Mouse (Mus musculus): ENCODE measurements around the gene Gm10322.

Gm10322 gene

DNA sequence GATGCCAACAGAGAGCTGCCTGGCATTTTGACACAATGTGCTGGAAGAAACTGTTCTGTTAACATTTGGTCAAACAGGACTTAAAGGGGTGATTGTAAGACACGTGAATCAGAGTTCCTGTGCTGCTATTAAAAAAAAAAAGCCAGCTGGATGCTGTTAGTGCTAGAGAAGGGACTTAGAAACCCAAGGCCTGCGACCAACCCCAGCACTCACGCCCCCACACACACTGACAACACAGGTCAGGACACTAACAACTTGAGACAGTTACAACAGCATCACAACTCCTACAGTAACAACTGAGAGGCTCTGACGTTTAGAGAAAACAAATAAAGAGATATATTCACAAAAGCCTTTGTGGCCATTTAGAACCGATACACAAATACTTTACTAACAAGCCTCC lies 39.6 kb upstream of the Gm10322 start:
- no peak for TF ChIP-seq CTCF (conservative IDR thresholded peaks at IDR 0.05; ENCODE audit: low read length)
- TF ChIP-seq NANOG (IDR thresholded peaks at IDR 0.05; ENCODE audit: borderline replicate concordance, low read length): no peak
- Histone ChIP-seq H3K4me1 (replicated peaks; ENCODE audit: low read depth, low read length) (peaks cover 64% of the 10 kb centered on the region), H3K4me3 (replicated peaks; ENCODE audit: low read length) (no peak overlapping the region), H3K9me3 (ENCODE audit: low read length) (no peaks in the 10 kb centered on the region), H3K36me3 (ENCODE audit: insufficient read depth, low read length) (no peaks in the 10 kb centered on the region), H3K27me3 (ENCODE audit: insufficient read depth, low read length) (no peaks in the 10 kb centered on the region)

DNA sequence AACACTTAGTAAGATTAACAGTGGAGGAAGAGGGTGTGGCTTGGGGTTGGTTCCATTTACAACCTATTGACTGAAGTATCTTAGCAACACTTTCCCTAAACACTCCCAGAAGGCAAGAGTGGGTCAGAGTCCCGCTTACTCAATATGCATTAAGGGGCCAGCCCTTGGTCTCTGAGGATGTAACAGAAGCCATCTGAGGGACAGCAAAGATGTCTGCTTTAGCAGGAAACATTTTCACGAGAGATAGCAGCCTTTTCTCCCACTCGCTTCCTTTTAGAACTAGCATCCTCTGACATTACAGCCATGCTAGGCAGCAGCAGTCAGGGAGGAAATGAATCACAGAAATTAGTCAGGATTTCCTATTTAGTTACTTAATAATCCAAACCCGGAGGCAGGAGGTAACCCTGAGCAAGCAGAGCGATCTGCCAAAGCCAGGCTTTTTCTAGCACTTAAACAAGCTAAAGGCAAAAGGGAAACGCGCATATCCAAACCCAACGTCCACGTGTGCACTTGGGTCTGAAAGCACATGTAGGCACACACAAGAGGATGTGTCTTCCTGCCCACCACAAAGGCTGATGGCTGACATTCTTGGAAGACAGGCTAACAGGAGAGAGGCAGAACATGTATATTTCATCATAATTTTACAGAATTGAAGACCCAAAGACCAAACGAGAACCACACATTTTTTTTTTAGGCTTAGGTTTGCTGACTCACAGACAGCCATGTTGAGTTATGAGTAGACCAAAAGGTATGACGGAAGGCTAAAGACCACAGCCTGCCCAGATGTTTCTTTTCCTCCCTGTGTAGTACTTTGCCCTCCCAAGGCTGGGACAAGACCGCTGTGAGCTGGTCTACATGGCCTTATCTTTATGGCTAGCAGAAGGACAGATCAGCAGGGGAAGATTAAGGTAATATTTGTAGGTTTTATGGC lies 37.7 kb upstream of the Gm10322 start:
- no peaks in the 10 kb centered on the region for H3K9me3 ChIP-seq (ENCODE audit: low read length)
- no peaks in the 10 kb centered on the region for H3K36me3 ChIP-seq (ENCODE audit: insufficient read depth, low read length)
- no peaks in the 10 kb centered on the region for H3K27me3 ChIP-seq (ENCODE audit: insufficient read depth, low read length)
- peaks cover 60% of the 10 kb centered on the region for H3K4me1 ChIP-seq (replicated peaks; ENCODE audit: low read depth, low read length)
- peak overlapping the region; percentile 14; the same call in 1 of the 2 replicates for H3K4me3 ChIP-seq (replicated peaks; ENCODE audit: low read length)
- TF ChIP-seq POU5F1 (IDR thresholded peaks at IDR 0.05; ENCODE audit: borderline replicate concordance, low read length): no peak
- no peak for TF ChIP-seq CTCF (conservative IDR thresholded peaks at IDR 0.05; ENCODE audit: low read length)
- no peak for TF ChIP-seq NANOG (IDR thresholded peaks at IDR 0.05; ENCODE audit: borderline replicate concordance, low read length)

DNA sequence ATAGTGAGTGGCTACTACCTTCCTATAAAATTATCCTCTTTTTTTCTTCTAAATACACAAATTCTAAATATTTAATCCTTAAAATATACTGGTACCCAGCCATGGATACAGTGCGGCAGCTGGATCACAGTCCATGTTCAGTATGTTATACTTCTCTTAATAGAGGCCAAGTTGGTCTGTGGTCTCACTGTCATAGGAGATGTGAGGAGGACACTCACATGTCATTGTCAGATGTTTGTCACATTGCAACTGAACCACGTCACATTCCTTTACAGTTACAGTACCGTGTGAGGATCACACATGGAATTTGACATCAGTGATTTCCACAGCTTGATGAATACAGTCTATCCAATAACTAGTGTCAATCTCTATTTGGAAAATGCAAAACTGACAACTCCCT lies 36.2 kb upstream of the Gm10322 start:
- no peaks in the 10 kb centered on the region for H3K9me3 ChIP-seq (ENCODE audit: low read length)
- H3K4me3 ChIP-seq (replicated peaks; ENCODE audit: low read length): no peak overlapping the region
- TF ChIP-seq CTCF (conservative IDR thresholded peaks at IDR 0.05; ENCODE audit: low read length): no peak
- TF ChIP-seq POU5F1 (IDR thresholded peaks at IDR 0.05; ENCODE audit: borderline replicate concordance, low read length): no peak
- no peak for TF ChIP-seq NANOG (IDR thresholded peaks at IDR 0.05; ENCODE audit: borderline replicate concordance, low read length)
- H3K4me1 ChIP-seq (replicated peaks; ENCODE audit: low read depth, low read length): peaks cover 58% of the 10 kb centered on the region
- no peaks in the 10 kb centered on the region for H3K27me3 ChIP-seq (ENCODE audit: insufficient read depth, low read length)
- H3K36me3 ChIP-seq (ENCODE audit: insufficient read depth, low read length): no peaks in the 10 kb centered on the region

DNA sequence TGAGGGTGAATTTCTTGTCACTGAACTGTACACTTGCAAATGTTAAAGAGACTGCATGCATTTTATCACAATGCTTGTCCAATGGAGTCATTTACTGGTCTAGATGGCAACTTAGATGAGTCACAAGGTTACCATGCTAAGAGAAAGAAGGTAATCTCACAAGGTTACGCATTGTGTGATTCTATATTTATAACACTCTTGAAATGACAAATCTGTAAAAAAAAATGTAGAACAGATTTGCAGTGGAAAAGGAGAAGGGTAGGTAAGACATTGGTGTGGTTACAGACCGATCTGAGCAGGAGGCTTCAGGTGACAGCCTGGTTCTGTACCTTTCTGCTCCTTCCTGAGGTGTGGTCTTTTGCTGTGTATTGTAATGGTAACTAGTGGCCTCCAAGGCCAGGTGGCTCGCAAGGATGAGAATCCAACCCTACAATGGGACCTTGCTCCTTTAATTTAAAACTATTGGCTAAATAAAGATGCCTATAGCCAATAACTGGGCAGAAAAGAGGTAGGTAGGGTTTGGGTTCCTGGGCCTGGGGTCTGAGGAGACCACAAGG lies 35.2 kb upstream of the Gm10322 start:
- Histone ChIP-seq H3K4me1 (replicated peaks; ENCODE audit: low read depth, low read length) (peaks cover 63% of the 10 kb centered on the region), H3K36me3 (ENCODE audit: insufficient read depth, low read length) (no peaks in the 10 kb centered on the region), H3K4me3 (replicated peaks; ENCODE audit: low read length) (peak overlapping the region; percentile 37), H3K9me3 (ENCODE audit: low read length) (no peaks in the 10 kb centered on the region), H3K27me3 (ENCODE audit: insufficient read depth, low read length) (no peaks in the 10 kb centered on the region)
- TF ChIP-seq NANOG (IDR thresholded peaks at IDR 0.05; ENCODE audit: borderline replicate concordance, low read length) (no peak), POU5F1 (IDR thresholded peaks at IDR 0.05; ENCODE audit: borderline replicate concordance, low read length) (no peak), CTCF (conservative IDR thresholded peaks at IDR 0.05; ENCODE audit: low read length) (no peak)

DNA sequence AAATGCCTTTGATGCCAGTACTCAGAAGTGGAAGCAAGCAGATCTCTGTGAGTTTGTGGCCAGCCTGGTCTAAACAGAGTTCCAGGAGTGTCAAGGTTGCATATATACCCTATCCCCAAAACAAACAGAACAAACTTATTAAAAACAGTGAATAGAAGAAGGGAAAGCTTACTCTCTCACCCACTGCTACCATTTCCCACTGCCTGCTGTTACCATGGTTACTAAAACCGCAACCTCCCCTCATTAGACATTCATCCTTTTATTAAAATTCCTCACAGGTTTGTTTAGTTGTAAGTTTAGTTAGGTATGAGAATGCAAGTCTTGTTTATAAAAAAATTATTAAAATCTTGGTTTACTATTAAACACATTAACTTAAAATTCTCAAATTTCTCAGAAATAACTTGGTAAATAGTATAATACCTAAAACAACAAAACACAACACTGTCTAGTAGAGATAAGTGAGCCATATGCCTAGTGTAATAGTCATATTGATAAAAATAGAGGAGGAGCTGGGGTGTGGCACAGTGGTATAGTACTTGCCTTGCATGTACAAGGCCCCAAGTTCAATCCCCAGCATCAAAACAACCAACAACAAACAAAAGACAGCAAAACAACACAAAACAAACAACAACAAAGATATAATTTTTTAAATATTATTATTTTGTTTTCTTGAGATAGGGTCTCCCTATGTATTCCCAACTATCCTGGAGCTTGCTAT lies 33.9 kb upstream of the Gm10322 start:
- Histone ChIP-seq H3K4me3 (replicated peaks; ENCODE audit: low read length) (no peak overlapping the region), H3K9me3 (ENCODE audit: low read length) (no peaks in the 10 kb centered on the region), H3K27me3 (ENCODE audit: insufficient read depth, low read length) (no peaks in the 10 kb centered on the region), H3K4me1 (replicated peaks; ENCODE audit: low read depth, low read length) (peaks cover 60% of the 10 kb centered on the region), H3K36me3 (ENCODE audit: insufficient read depth, low read length) (no peaks in the 10 kb centered on the region)
- TF ChIP-seq NANOG (IDR thresholded peaks at IDR 0.05; ENCODE audit: borderline replicate concordance, low read length): no peak
- TF ChIP-seq CTCF (conservative IDR thresholded peaks at IDR 0.05; ENCODE audit: low read length): no peak
- TF ChIP-seq POU5F1 (IDR thresholded peaks at IDR 0.05; ENCODE audit: borderline replicate concordance, low read length): no peak

DNA sequence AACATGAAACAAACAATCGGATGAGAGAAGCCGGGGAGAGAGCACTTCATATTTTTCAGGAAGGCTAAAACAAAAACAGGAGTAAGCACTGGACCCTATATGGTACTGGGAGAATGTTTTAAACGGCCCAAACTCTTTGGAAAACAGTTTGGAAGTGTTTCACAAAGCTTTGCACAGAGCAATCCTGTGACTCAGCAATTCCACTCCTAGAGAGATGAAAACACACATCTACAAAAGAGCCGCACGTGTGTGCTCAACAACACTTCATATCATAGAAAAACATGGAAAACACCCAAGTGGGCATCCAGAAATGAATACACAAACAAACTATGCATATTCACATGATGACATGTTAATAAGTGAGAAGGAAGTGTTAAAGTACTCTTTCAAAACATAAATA lies 30.2 kb upstream of the Gm10322 start:
- no peaks in the 10 kb centered on the region for H3K27me3 ChIP-seq (ENCODE audit: insufficient read depth, low read length)
- peaks cover 41% of the 10 kb centered on the region for H3K4me1 ChIP-seq (replicated peaks; ENCODE audit: low read depth, low read length)
- H3K4me3 ChIP-seq (replicated peaks; ENCODE audit: low read length): no peak overlapping the region

DNA sequence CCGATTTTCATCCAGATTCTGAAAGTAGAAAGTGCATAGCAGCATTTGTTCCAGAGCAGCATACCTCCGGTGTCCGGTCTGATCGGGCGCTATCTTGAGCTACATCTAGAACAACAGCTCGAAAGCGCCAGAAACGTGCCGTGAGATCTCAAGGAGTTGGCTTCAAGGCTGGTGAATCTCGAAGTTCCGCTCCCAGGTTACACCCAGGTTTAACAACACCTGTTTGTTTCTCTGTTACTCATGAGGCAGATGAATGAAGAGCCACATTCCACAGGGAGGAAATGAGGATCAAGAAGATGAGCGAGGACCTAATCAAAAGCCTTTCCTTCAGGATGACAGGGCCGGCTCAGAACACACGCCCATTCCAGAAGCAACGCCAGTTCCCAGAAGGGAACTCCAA lies 29.0 kb upstream of the Gm10322 start:
- TF ChIP-seq CTCF (conservative IDR thresholded peaks at IDR 0.05; ENCODE audit: low read length): no peak
- TF ChIP-seq POU5F1 (IDR thresholded peaks at IDR 0.05; ENCODE audit: borderline replicate concordance, low read length): no peak
- no peak for TF ChIP-seq NANOG (IDR thresholded peaks at IDR 0.05; ENCODE audit: borderline replicate concordance, low read length)
- Histone ChIP-seq H3K4me3 (replicated peaks; ENCODE audit: low read length) (no peak overlapping the region), H3K9me3 (ENCODE audit: low read length) (no peaks in the 10 kb centered on the region), H3K4me1 (replicated peaks; ENCODE audit: low read depth, low read length) (peaks cover 29% of the 10 kb centered on the region), H3K27me3 (ENCODE audit: insufficient read depth, low read length) (no peaks in the 10 kb centered on the region), H3K36me3 (ENCODE audit: insufficient read depth, low read length) (no peaks in the 10 kb centered on the region)

More for the DNA sequence above, 30.2 kb upstream of the Gm10322 start:
- TF ChIP-seq NANOG (IDR thresholded peaks at IDR 0.05; ENCODE audit: borderline replicate concordance, low read length): no peak
- TF ChIP-seq CTCF (conservative IDR thresholded peaks at IDR 0.05; ENCODE audit: low read length): no peak
- TF ChIP-seq POU5F1 (IDR thresholded peaks at IDR 0.05; ENCODE audit: borderline replicate concordance, low read length): no peak
- Histone ChIP-seq H3K9me3 (ENCODE audit: low read length) (no peaks in the 10 kb centered on the region), H3K36me3 (ENCODE audit: insufficient read depth, low read length) (no peaks in the 10 kb centered on the region)

DNA sequence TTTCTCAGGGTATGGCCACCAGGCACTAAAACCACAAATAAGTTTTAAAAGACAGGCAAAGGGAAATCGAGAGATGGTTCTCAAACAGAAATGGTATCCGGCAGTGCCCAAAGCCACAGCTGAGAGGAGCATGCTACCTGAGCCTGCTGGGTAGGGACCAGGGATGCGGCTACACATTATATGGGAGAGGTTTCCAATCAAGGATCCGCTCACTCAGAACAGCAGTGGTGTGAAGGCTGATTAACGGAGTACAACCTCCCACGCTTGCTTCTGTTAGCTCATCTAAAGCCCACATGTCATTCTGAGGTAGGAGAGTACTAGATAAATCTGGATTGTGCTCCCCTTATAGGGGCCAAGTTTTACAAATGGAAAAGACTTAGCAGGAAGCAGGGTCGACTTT lies 27.7 kb upstream of the Gm10322 start:
- no peak overlapping the region for H3K4me3 ChIP-seq (replicated peaks; ENCODE audit: low read length)
- no peak for TF ChIP-seq POU5F1 (IDR thresholded peaks at IDR 0.05; ENCODE audit: borderline replicate concordance, low read length)
- TF ChIP-seq CTCF (conservative IDR thresholded peaks at IDR 0.05; ENCODE audit: low read length): no peak
- TF ChIP-seq NANOG (IDR thresholded peaks at IDR 0.05; ENCODE audit: borderline replicate concordance, low read length): no peak
- H3K27me3 ChIP-seq (ENCODE audit: insufficient read depth, low read length): no peaks in the 10 kb centered on the region
- no peaks in the 10 kb centered on the region for H3K9me3 ChIP-seq (ENCODE audit: low read length)
- peaks cover 37% of the 10 kb centered on the region for H3K4me1 ChIP-seq (replicated peaks; ENCODE audit: low read depth, low read length)
- no peaks in the 10 kb centered on the region for H3K36me3 ChIP-seq (ENCODE audit: insufficient read depth, low read length)
